Mouse (Mus musculus) layer of hippocampus, adult 11-12 months (tissue): ENCODE results near the gene Tlx2.
A peak's percentile ranks its signal among the peaks of the same experiment; 100 is the strongest.

ENCODE experiments used
- DNase-seq: peaks from one replicate; pipeline ENCODE4 v3.0.0; 2022; ENCODE audit warnings: low spot score

Gene Tlx2

GRCm38 (mm10) chr6:83092416-83093127 is 22.5 kb upstream of the Tlx2 start:
- DNase-seq: no peak

DNA sequence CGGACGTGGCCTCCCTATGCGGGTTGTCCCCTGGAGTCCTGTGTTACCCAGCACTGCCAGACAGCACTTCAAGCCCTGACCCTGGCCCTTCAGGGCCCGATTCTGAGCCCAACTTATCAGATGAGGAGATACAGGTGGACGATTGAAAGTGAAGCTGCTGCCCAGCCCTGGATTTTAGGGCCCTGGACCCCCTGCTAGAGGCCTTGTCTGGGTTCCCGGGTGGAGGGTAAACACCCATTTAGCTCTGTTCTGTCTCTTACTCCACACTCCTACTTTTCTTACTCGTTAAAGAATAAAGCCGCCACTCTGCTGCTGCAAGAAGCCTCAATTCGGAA is 17.8 kb upstream of the Tlx2 start:
- DNase-seq: no peak

DNA sequence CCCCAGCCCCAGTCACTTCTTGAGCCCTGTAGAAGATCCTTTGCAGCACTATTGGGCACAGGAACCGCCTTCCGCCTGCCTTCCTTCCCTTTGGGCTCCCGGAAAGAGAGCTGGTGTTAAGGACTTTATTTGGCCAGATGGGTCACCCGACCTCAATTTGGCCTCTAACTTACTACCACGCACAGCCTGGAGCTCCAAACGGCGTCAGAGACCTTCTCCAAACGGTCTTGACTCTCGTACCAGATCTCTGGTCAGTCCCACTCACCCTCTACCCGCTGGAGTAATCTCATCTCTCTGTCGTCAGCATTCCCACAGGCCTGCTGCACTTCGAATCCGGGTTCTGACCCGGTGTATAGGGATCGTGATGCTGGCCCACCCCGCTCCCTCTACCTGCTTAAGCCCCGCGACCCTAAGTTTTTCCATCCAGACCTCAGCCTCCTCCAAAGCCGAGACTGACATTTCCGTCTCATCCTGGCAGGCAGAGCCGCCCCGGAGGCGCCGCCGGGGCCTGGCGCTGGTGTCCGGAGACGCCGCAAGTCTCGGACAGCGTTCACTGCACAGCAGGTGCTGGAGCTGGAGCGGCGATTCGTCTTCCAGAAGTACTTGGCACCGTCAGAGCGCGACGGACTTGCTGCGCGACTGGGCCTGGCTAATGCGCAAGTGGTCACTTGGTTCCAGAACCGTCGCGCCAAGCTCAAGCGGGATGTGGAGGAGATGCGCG is 17.3 kb upstream of the Tlx2 start:
- no peak for DNase-seq

DNA sequence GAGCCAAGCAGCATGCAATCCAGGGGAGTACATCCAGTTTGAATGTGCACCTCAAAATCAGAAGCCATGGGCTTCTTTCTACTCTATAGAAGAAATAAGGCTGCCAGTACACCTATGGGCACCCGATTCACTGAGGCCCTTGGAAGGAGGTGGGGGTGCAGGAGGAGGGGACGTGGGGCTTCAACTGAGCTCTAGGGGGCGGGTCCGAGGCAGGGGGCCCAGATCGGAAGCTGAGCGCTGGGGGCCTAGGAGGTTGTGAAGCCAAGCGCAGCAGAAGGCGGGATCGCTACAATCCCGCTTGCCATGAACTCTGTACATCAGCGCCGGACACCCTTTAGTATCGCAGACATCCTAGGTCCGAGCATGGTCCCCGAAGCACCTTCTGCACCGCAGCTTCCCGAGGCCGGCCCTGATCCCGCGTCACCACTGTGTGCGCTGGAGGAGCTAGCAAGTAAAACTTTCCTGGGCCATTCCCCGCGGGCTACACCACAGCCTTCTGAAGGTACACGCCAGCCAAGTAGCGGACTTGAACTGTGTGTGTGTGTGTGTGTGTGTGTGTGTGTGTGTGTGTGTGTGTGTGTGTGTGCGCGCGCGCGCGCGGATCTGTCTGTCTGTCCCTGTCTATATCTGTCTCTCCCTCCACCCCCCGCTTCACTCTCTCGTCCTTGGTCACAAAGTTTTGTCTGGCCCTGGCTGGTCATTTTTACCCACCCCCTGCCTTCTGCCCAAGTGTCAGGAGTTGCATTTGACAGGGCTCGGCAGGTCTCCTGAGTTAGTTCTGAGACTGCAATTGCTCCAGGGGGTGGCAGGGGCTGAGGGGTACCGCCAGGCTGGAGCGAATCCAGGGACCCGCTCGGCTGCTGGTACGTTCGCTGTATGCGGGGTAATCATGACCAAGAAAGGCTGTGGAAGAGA is 16.3 kb upstream of the Tlx2 start, which contains the start of gene Lbx2:
Gene Lbx2 (plus strand): TSS at position 247 of the 915 bp plus-strand sequence.
- no peak for DNase-seq

GRCm38 (mm10) chr6:83084477-83084876 is 14.4 kb upstream of the Tlx2 start:
- DNase-seq: no peak

DNA sequence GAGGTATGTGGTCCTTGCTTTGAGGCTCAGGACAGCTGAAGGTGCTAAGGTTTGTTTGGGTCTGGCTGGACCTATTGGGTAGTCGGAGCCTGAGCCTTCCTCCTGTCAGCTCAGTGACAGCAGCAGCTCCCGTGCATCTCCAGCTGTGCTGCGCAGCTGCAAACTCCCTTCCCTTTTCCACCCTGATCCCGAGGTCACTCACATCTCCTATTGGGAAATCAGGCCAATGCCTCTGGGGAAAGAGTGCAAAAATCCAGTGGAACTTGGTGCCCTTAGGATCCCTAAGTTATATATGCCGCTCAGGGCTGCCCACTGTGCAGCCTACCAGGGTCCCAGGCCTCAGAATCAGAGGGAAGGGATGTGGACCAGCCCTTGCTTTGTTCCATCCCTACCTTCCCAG is 13.4 kb upstream of the Tlx2 start:
- DNase-seq: no peak

DNA sequence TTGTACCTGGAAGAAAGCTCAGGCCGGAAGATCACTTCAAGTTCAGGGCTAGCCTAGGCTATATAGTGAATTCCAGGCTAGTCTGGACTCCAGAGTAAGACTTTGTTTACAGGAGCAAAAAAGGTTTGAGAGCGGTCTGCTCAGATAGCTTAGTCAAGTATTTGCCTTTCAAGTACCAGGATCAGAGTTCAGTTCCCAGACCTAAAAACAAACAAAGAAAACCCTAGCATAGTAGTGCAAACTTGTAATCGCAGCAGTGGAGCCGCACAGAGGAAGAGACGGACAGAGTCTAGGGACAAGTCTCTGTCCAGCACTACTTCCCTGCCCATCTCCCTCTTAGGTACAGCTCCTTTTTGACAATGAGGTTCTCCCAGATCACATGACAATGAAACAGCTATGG is 10.1 kb upstream of the Tlx2 start:
- no peak for DNase-seq

- DNase-seq: peak; percentile 99
Observed at GRCm38 (mm10) chr6:83078324-83078858, 8.3 kb upstream of the Tlx2 start.

DNA sequence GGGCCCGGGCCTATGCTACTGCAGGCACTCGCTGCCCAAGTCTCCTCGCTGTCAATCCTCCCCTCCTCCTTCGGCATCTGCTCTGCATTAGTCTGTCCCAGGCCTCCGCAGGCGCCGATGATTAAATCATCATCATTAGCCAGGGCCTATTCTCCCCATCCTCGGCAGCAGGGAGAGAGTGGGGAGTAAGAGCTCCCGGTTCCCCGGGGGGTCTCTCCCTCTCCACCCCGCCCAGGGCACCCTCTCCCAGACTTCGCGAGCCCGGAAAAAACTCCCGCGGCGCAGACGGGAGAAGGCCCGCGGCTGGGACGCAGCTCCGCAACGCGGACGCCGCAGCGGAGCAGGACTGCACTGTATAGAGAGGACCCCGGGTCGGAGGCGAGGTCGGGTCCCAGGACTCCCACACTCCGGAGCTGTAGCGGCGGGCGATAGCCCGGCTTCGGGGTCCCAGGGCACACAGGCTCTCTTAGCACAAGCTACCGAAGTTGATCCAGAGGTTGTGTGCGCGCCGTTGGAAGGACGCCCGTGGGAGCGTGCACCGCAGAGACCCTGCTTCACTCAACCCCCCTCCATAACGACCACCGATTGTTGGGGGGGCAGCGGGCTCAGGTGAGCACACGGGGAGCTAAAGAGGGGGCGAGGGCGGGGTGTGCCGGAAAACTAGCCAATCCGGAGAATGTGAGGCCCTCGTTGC is 7.7 kb upstream of the Tlx2 start, which contains the start of gene Pcgf1:
Gene Pcgf1 (plus strand): TSS at position 240 of the 694 bp plus-strand sequence.
- peak; percentile 43 for DNase-seq

GRCm38 (mm10) chr6:83074979-83075378 is 4.9 kb upstream of the Tlx2 start:
- DNase-seq: no peak

- no peak for DNase-seq
Observed at GRCm38 (mm10) chr6:83071220-83071619, 1.1 kb upstream of the Tlx2 start.

GRCm38 (mm10) chr6:83070311-83071219 is 472 bp upstream of the Tlx2 start:
- DNase-seq: no peak

- DNase-seq: no peak
Observed at GRCm38 (mm10) chr6:83069488-83070246, 426 bp downstream of the Tlx2 start.

- no peak for DNase-seq
Observed at GRCm38 (mm10) chr6:83068706-83069487, 1.2 kb downstream of the Tlx2 start.

DNA sequence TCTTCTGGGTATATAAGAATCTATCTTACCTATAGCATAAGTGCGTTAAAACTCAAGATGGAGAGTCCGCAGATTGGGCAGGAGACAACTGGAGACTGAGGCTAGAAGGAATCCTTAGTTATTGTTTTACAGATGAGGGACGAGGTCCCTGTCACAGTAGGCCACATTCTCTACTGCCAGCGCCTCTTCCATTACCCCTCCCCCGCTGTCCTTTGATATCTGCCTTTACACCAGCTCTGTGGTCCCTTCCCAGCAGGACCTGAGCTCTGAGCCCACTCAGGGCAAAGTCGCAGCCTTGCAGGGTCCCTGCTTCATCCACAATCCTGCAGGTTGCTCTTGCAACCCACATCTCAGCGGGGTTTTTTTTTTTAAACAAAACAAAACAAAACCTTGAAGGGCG is 1.9 kb downstream of the Tlx2 start:
- DNase-seq: no peak

DNA sequence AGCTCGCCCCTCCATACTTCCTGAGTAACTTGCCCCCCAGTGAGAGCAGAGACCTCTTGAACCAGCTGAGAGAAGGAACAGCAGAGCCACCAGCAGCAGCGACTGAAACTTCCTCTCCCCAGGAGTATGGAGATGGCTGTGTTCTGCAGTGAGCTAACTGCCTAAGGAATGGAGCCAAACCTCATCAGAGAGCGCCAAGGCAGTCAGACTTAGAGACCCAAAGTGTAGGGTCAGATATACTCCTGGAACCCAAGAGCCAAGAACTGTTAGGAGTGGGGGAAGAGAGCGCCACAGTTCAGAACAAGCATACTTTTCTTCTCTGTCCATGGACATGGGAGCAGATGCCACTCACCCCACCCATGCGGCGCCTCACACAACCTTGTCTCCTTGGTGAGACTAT is 3.7 kb downstream of the Tlx2 start:
- DNase-seq: no peak

DNA sequence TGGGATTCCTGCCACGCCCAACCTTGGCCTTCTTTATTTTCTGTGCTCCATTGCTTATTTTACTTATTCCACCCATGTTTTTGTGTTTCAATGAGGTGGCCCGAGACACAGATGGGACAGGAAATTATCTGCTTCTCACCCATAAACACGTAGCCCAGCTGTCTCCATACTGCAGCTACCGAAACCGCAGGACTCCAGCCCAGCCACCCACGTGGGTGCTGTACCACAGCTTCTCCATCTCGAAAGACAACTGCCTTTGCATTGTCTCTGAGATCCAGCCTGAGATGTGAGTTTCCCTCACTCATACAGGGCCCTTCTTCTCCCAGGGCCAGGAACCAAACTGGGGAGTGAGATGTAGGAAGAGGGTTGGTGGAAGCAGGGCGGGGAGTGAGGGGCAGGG is 4.1 kb downstream of the Tlx2 start:
- DNase-seq: no peak

DNA sequence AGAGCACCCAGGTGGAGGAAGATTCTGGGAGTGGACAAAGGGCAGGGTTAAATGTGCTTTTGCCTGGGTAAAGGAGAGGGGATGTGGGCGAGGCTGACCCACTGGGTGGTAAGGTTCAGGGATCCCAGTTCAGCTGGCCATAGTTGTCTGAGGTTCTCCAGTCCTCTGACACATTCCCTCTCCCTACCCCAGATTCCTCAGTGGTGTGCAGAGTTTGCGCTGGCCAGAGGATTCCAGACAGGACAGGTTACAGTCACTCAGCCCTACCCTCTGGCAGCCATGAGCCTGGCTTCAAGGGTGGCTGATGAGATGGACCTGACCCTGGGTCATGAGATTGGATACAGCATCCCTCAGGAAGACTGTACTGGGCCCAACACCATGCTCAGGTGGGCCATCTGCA is 11.4 kb downstream of the Tlx2 start:
- DNase-seq: no peak

DNA sequence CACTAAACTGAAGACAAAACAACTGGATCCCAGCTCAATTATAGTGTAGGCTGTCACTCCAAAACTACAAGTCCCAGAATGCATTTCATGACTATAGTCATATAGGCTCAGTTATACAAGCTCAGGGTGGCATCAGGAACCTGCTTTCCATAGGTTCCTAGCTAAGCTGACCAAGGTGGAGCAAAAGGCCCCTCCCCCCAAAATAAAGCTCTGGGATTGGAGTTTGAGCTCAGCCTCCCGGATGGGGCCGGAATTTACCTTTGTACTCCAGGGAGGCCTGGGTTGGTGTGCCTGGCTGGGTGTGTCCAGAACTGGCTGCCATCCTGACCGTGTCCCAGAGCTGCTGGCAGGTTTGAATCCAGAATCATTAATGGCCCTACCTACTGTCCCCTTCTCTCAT is 12.3 kb downstream of the Tlx2 start, which contains the start of gene Dqx1:
Gene Dqx1 (plus strand): TSS at position 55 of the 400 bp plus-strand sequence.
- no peak for DNase-seq
